Mouse (Mus musculus) left cerebral cortex, adult 9 months (tissue): ENCODE results near the gene Max.

ENCODE experiments used
- DNase-seq, 2 experiments: peaks; one replicate each; pipeline ENCODE4 v3.0.0; 2022; ENCODE audit warnings: low spot score in 2 of 2

Max gene

GRCm38 (mm10) chr12:76920398-76920797 is 41.6 kb downstream of the Max start:
- DNase-seq: no peak

- no peak for DNase-seq
These were observed 43.1 kb downstream of the Max start for GRCm38 (mm10) chr12:76918855-76919254.

- no peak for DNase-seq
These were observed 43.9 kb downstream of the Max start for GRCm38 (mm10) chr12:76918113-76918512.

- no peak for DNase-seq
These were observed 45.8 kb downstream of the Max start for GRCm38 (mm10) chr12:76916163-76916562.

- no peak for DNase-seq
These were observed 49.8 kb downstream of the Max start for GRCm38 (mm10) chr12:76912193-76912592.

- no peak for DNase-seq
These were observed 50.8 kb downstream of the Max start for GRCm38 (mm10) chr12:76911171-76911726.

- DNase-seq: no peak
These were observed 51.6 kb downstream of the Max start for GRCm38 (mm10) chr12:76910258-76910940.

- no peak for DNase-seq
These were observed 52.8 kb downstream of the Max start for GRCm38 (mm10) chr12:76909218-76909617.

GRCm38 (mm10) chr12:76906278-76906677 is 55.7 kb downstream of the Max start:
- no peak for DNase-seq

GRCm38 (mm10) chr12:76901508-76902294 is 60.3 kb downstream of the Max start:
- DNase-seq: no peak

GRCm38 (mm10) chr12:76899261-76899975 is 62.6 kb downstream of the Max start:
- no peak for DNase-seq

GRCm38 (mm10) chr12:76898141-76898540 is 63.9 kb downstream of the Max start:
- no peak for DNase-seq

GRCm38 (mm10) chr12:76897006-76897405 is 65.0 kb downstream of the Max start:
- DNase-seq: no peak

GRCm38 (mm10) chr12:76896566-76896965 is 65.4 kb downstream of the Max start:
- no peak for DNase-seq

GRCm38 (mm10) chr12:76895777-76896176 is 66.2 kb downstream of the Max start:
- no peak for DNase-seq

GRCm38 (mm10) chr12:76894792-76895559 is 67.0 kb downstream of the Max start:
- DNase-seq: no peak

GRCm38 (mm10) chr12:76892910-76893695 is 68.9 kb downstream of the Max start:
- no peak for DNase-seq

GRCm38 (mm10) chr12:76891160-76891559 is 70.8 kb downstream of the Max start:
- DNase-seq: no peak

GRCm38 (mm10) chr12:76889404-76890184 is 72.4 kb downstream of the Max start:
- DNase-seq: no peak

GRCm38 (mm10) chr12:76887941-76888340 is 74.1 kb downstream of the Max start:
- DNase-seq: no peak
